Mouse (Mus musculus): ENCODE measurements around the gene Galm. TPM values are rescaled to one million over a fixed set of nuclear protein-coding genes. Genes with fewer than 3 reads are reported as not detected.
"Not testable (repeated sequence)": the region's sequence is repeated elsewhere in the genome, so short reads cannot be mapped to it uniquely, and the experiment has no call there.

Galm gene
- polyA plus RNA-seq, 1 experiment: 2.5 TPM

DNA sequence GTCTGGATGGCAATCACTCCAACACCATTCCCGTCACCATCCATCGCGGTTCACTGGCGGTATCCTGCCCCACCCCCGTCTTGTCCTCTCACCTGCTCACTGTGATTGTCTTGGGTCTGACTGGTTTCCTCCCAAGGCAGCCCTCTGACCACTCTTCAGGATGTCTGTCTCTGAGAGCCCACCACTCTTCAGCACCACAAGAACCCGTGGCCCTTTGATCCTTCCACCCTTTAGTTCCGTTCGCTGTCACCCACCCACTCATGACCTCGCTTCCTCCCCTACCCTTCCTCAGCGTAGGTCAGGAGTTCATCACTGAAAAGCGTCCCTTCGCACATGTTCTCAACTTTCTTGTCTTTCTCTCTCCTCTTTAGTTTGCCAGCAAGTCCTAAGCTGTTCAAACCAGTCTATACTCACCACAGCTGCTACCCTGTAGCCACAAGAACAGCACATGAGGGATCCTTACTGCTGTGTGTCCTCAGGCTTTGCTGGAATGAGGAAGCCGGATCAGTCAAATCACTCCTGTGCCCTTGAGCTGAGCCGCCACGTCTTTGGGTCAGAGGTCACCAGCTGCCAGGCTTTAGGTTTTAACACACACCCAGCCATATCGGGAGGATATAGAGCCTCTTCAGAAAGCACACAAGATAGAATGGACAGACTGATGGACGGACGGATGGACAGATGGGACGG, 47.6 kb downstream of the Galm start:
- Histone ChIP-seq H3K4me3 (no peak overlapping the region), H3K36me3 (ENCODE audit: control insufficient read depth, insufficient read depth) (no peaks in the 10 kb centered on the region), H3ac (ENCODE audit: control insufficient read depth, insufficient read length) (no peak overlapping the region), H3K4me2 (ENCODE audit: low read depth) (no peak overlapping the region), H3K79me2 (ENCODE audit: control insufficient read depth, insufficient read depth) (no peaks in the 10 kb centered on the region), H3K27me3 (ENCODE audit: control insufficient read depth, insufficient read depth, insufficient read length) (no peaks in the 10 kb centered on the region)
- TF ChIP-seq MYOG (IDR thresholded peaks at IDR 0.05; ENCODE audit: control insufficient read depth in 1 of 3, insufficient read depth in 1 of 3, insufficient read length in 2 of 3, low read depth in 2 of 3) (no peak), REST (IDR thresholded peaks at IDR 0.05; ENCODE audit: insufficient read depth, insufficient read length) (no peak), SRF (IDR thresholded peaks at IDR 0.05; ENCODE audit: control insufficient read depth, insufficient read length, low read depth) (no peak), TCF3 (IDR thresholded peaks at IDR 0.05; ENCODE audit: insufficient read length, low read depth) (no peak), TCF12 (IDR thresholded peaks at IDR 0.05; ENCODE audit: insufficient read depth, poor library complexity, severe bottlenecking) (no peak)

GRCm38 (mm10) chr17:80175386-80175739, 48.1 kb downstream of the Galm start:
- H3K4me2 ChIP-seq (ENCODE audit: low read depth): no peak overlapping the region
- H3K4me3 ChIP-seq: no peak overlapping the region
- no peak for TF ChIP-seq TCF3 (IDR thresholded peaks at IDR 0.05; ENCODE audit: insufficient read length, low read depth)
- no peak for TF ChIP-seq E2F4 (IDR thresholded peaks at IDR 0.05; ENCODE audit: insufficient read depth)
- TF ChIP-seq POLR2A (IDR thresholded peaks at IDR 0.05; ENCODE audit: insufficient read length, low read depth): no peak
- TF ChIP-seq USF1 (IDR thresholded peaks at IDR 0.05; ENCODE audit: low read depth): no peak
- no peaks in the 10 kb centered on the region for H3K27me3 ChIP-seq (ENCODE audit: control insufficient read depth, insufficient read depth, insufficient read length)
- no peaks in the 10 kb centered on the region for H3K79me2 ChIP-seq (ENCODE audit: control insufficient read depth, insufficient read depth)
- no peaks in the 10 kb centered on the region for H3K36me3 ChIP-seq (ENCODE audit: control insufficient read depth, insufficient read depth)
- no peak overlapping the region for H3ac ChIP-seq (ENCODE audit: control insufficient read depth, insufficient read length)

DNA sequence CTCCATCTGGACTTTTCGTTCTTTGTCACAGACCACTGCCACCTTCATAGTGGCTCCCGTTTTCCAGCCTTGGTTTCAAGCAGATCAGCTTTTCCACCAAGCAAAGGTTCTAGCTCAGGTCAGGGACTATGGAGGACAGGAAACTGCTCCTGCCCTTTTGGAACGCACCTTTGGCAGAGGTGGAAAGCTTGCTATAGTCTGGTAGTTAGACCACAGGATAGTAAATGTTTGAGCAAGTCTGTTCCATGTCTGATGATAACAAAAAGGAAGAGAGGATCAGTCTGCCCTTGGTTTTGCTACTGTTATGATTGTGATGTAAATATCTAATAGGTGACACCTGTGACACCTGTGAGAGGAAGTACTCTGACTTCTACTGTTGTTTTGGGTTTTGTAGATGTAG, 48.7 kb downstream of the Galm start:
- TF ChIP-seq USF1 (IDR thresholded peaks at IDR 0.05; ENCODE audit: low read depth): no peak
- no peak for TF ChIP-seq TCF12 (IDR thresholded peaks at IDR 0.05; ENCODE audit: insufficient read depth, poor library complexity, severe bottlenecking)
- TF ChIP-seq MYOG (IDR thresholded peaks at IDR 0.05; ENCODE audit: control insufficient read depth in 1 of 3, insufficient read depth in 1 of 3, insufficient read length in 2 of 3, low read depth in 2 of 3): no peak
- TF ChIP-seq TCF3 (IDR thresholded peaks at IDR 0.05; ENCODE audit: insufficient read length, low read depth): no peak
- TF ChIP-seq REST (IDR thresholded peaks at IDR 0.05; ENCODE audit: insufficient read depth, insufficient read length): no peak
- TF ChIP-seq POLR2AphosphoS2 (IDR thresholded peaks at IDR 0.05; ENCODE audit: insufficient read length, low read depth): no peak
- TF ChIP-seq SRF (IDR thresholded peaks at IDR 0.05; ENCODE audit: control insufficient read depth, insufficient read length, low read depth): no peak
- TF ChIP-seq CEBPB (IDR thresholded peaks at IDR 0.05; ENCODE audit: insufficient read depth, poor library complexity, severe bottlenecking): no peak
- no peak for TF ChIP-seq POLR2A (IDR thresholded peaks at IDR 0.05; ENCODE audit: insufficient read length, low read depth)
- TF ChIP-seq MYOD1 (IDR thresholded peaks at IDR 0.05; ENCODE audit: control insufficient read depth in 1 of 3, insufficient read length in 2 of 3, low read depth in 2 of 3): no peak
- no peak for TF ChIP-seq MAX (IDR thresholded peaks at IDR 0.05; ENCODE audit: low read depth)
- no peak for TF ChIP-seq E2F4 (IDR thresholded peaks at IDR 0.05; ENCODE audit: insufficient read depth)
- Histone ChIP-seq H3K79me2 (ENCODE audit: control insufficient read depth, insufficient read depth) (no peaks in the 10 kb centered on the region), H3K4me2 (ENCODE audit: low read depth) (no peak overlapping the region), H3K4me3 (no peak overlapping the region), H3K36me3 (ENCODE audit: control insufficient read depth, insufficient read depth) (no peaks in the 10 kb centered on the region), H3ac (ENCODE audit: control insufficient read depth, insufficient read length) (no peak overlapping the region), H3K27me3 (ENCODE audit: control insufficient read depth, insufficient read depth, insufficient read length) (no peaks in the 10 kb centered on the region)

DNA sequence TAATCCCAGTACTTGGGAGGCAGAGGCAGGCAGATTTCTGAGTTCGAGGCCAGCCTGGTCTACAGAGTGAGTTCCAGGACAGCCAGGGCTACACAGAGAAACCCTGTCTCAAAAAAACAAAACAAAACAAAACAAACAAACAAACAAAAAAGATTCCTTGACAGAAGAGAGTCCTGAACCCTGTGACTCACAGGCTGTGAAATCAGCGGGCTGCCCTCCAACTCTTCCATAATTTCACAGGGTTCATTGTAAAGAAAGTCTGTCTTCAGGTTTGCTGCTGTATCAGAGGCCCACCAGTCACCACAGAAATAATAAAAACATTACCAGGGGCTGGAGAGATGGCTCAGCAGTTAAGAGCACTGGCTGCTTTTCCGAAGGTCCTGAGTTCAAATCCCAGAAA, 51.6 kb downstream of the Galm start:
- not testable (repeated sequence) for H3K36me3 ChIP-seq (ENCODE audit: control insufficient read depth, insufficient read depth); H3K27me3 ChIP-seq (ENCODE audit: control insufficient read depth, insufficient read depth, insufficient read length); H3ac ChIP-seq (ENCODE audit: control insufficient read depth, insufficient read length); H3K4me2 ChIP-seq (ENCODE audit: low read depth); H3K79me2 ChIP-seq (ENCODE audit: control insufficient read depth, insufficient read depth); H3K4me3 ChIP-seq

GRCm38 (mm10) chr17:80179959-80180358, 52.7 kb downstream of the Galm start:
- TF ChIP-seq POLR2A (IDR thresholded peaks at IDR 0.05; ENCODE audit: insufficient read length, low read depth) (no peak), CEBPB (IDR thresholded peaks at IDR 0.05; ENCODE audit: insufficient read depth, poor library complexity, severe bottlenecking) (no peak), SRF (IDR thresholded peaks at IDR 0.05; ENCODE audit: control insufficient read depth, insufficient read length, low read depth) (no peak), MAX (IDR thresholded peaks at IDR 0.05; ENCODE audit: low read depth) (peak; percentile 62), REST (IDR thresholded peaks at IDR 0.05; ENCODE audit: insufficient read depth, insufficient read length) (no peak), MYOD1 (IDR thresholded peaks at IDR 0.05; ENCODE audit: control insufficient read depth in 1 of 3, insufficient read length in 2 of 3, low read depth in 2 of 3) (peak in 1 of 3 experiments; percentile 39), POLR2AphosphoS2 (IDR thresholded peaks at IDR 0.05; ENCODE audit: insufficient read length, low read depth) (no peak), MYOG (IDR thresholded peaks at IDR 0.05; ENCODE audit: control insufficient read depth in 1 of 3, insufficient read depth in 1 of 3, insufficient read length in 2 of 3, low read depth in 2 of 3) (no peak), E2F4 (IDR thresholded peaks at IDR 0.05; ENCODE audit: insufficient read depth) (no peak), USF1 (IDR thresholded peaks at IDR 0.05; ENCODE audit: low read depth) (peak; percentile 44)
- H3K4me3 ChIP-seq: no peak overlapping the region

More at GRCm38 (mm10) chr17:80179959-80180358, 52.7 kb downstream of the Galm start:
- Histone ChIP-seq H3K79me2 (ENCODE audit: control insufficient read depth, insufficient read depth) (no peaks in the 10 kb centered on the region), H3K36me3 (ENCODE audit: control insufficient read depth, insufficient read depth) (no peaks in the 10 kb centered on the region), H3ac (ENCODE audit: control insufficient read depth, insufficient read length) (no peak overlapping the region), H3K27me3 (ENCODE audit: control insufficient read depth, insufficient read depth, insufficient read length) (no peaks in the 10 kb centered on the region), H3K4me2 (ENCODE audit: low read depth) (no peak overlapping the region)
